Mouse (Mus musculus) limb, embryonic 15.5 days (tissue): ENCODE data around the gene Rrp15. TPM values are rescaled to one million over a fixed set of nuclear protein-coding genes. Genes with fewer than 3 reads are reported as not detected.

Source experiments
- ATAC-seq: fragments of 200-750 bp; cut with Nextera tagmentation; 2 replicates; pipeline ENCODE4 v1.8.0; 2017; ENCODE audit warnings: low read depth, moderate TSS enrichment; ENCODE audit not compliant: insufficient number of reproducible peaks, low FRiP score, low TSS enrichment
- H3K27ac ChIP-seq: fragments of 300-500 bp; sonication (generic); 2 replicates; pipeline ENCODE4 v1.5.1; 2015; ENCODE audit warnings: moderate library complexity, mild to moderate bottlenecking, inconsistent platforms
- H3K27me3 ChIP-seq: fragments of 300-500 bp; sonication (generic); 2 replicates; pipeline ENCODE4 v1.6.1; 2015; ENCODE audit warnings: inconsistent platforms
- H3K36me3 ChIP-seq: fragments of 300-500 bp; sonication (generic); 2 replicates; pipeline ENCODE4 v1.6.1; 2015; ENCODE audit warnings: inconsistent platforms
- H3K4me1 ChIP-seq: fragments of 300-500 bp; sonication (generic); 2 replicates; pipeline ENCODE4 v1.6.1; 2015; ENCODE audit warnings: inconsistent platforms
- H3K4me2 ChIP-seq: fragments of 300-500 bp; sonication (generic); 2 replicates; pipeline ENCODE4 v1.6.1; 2015; ENCODE audit warnings: mild to moderate bottlenecking, inconsistent platforms
- H3K4me3 ChIP-seq: fragments of 300-500 bp; sonication (generic); 2 replicates; pipeline ENCODE4 v1.5.1; 2015; ENCODE audit warnings: mild to moderate bottlenecking, inconsistent platforms
- H3K9ac ChIP-seq: fragments of 300-500 bp; sonication (generic); 2 replicates; pipeline ENCODE4 v1.6.1; 2015; ENCODE audit warnings: inconsistent platforms
- H3K9me3 ChIP-seq: fragments of 300-500 bp; sonication (generic); 2 replicates; pipeline ENCODE4 v1.6.1; 2016; ENCODE audit warnings: inconsistent platforms
- WGBS: fragments of 180-500 bp; shearing (Covaris S2); methylation state at CpG from one replicate; pipeline ENCODE4 v1.1.7; 2015; 5-methylcytosine and 5-hydroxymethylcytosine counted together
- polyA plus RNA-seq: library from polyadenylated mRNA; unstranded; fragments of >200 nt; fragmentation: Nextera tagmentation; extraction: Ambion mirVana; gene quantifications from 2 replicates; pipeline ENCODE4 v1.2.1, GENCODE M21; 2015

The Rrp15 gene
- polyA plus RNA-seq, 1 experiment from 2014 or later: 61.3 TPM

DNA sequence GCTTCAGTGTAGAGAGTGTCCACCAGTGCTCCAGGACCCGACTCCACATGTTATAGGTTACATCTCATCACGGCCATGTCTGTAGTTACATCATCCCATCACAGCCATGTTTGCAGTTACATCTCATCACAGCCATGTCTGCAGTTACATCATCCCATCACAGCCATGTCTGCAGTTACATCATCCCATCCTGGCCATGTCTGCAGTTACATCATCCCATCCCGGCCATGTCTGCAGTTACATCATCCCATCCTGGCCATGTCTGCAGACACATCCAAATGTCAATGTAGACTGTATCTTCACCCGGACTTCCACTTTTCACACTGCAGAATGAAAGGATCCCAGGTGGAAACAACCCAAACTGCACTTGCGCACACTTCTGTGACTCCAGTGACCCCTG, 13.6 kb downstream of the Rrp15 start:
- Histone ChIP-seq H3K4me1 (no peaks in the 10 kb centered on the region), H3K9ac (no peak overlapping the region), H3K27ac (no peak overlapping the region), H3K4me3 (no peak overlapping the region), H3K36me3 (peaks cover 52% of the 10 kb centered on the region), H3K4me2 (no peak overlapping the region), H3K27me3 (no peaks in the 10 kb centered on the region), H3K9me3 (no peaks in the 10 kb centered on the region)
- WGBS: 92% methylated on average over 5 of the region's 5 CpGs
- no peak for ATAC-seq

DNA sequence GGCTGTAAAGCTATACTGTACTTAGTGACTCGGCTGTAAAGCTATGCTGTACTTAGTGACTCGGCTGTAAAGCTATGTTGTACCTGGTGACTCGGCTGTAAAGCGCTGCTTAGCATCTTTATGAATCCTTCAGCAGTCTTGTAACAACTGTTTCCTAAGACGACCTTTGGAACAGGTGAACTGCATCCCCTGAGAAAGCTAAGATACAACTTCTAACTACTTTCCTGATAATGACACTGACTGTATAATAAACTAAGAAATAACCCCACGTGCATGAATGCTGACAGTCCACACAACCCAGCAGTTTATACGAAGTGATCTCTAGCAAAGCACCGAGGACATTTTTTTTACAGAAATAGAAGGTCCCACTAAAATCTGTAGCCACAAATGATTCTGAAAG, 16.1 kb downstream of the Rrp15 start:
- H3K4me2 ChIP-seq: no peak overlapping the region
- H3K36me3 ChIP-seq: peaks cover 39% of the 10 kb centered on the region
- no peak overlapping the region for H3K27ac ChIP-seq
- no peaks in the 10 kb centered on the region for H3K4me1 ChIP-seq
- WGBS: 93% methylated on average over 8 of the region's 8 CpGs
- H3K4me3 ChIP-seq: no peak overlapping the region
- H3K27me3 ChIP-seq: no peaks in the 10 kb centered on the region
- no peaks in the 10 kb centered on the region for H3K9me3 ChIP-seq
- H3K9ac ChIP-seq: no peak overlapping the region
- no peak for ATAC-seq

DNA sequence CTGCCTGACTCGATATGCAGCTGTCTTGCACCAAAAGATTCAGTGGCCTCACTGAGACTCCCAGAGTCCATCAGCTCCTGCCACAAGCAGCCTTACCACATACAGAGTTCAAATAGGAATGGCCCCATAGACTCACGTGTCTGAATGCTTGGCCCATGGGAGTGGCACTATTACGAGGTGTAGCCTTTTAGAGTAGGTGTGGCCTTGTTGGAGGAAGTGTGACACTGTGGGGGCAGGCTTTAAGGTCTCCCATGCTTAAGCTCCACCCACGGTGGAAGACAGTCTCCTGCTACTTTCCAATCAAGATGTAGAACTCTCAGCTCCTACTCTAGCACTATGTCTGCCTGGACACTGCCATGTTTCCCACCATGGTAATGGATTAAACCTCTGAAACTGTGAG, 20.4 kb downstream of the Rrp15 start:
- Histone ChIP-seq H3K36me3 (0 out of 2 replicates have a peak, but pooled peaks cover 3% of the 10 kb centered on the region), H3K9ac (no peak overlapping the region), H3K27me3 (no peaks in the 10 kb centered on the region), H3K9me3 (no peaks in the 10 kb centered on the region), H3K4me1 (no peaks in the 10 kb centered on the region), H3K27ac (no peak overlapping the region), H3K4me3 (no peak overlapping the region), H3K4me2 (no peak overlapping the region)
- WGBS: 49% methylated on average over 4 of the region's 4 CpGs
- ATAC-seq: no peak

DNA sequence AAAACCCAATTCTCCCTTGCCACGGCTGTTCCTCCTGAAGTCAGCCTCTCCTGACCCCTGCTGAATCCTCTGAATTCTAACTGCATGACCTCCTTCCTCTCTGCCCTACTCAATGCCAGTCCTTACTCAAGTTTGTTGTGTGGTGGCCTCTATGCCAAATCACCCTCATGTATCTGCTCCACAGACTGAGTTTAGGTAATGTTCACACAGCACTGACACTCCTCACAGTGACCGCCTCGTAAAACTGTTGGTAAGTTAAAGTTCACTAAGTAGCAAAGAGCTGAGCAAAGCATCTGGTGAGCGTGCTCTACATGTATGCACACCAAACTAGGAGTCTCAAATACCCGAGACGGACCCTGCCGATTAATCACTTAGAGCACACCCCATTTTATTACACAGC, 23.0 kb downstream of the Rrp15 start:
- H3K9me3 ChIP-seq: no peaks in the 10 kb centered on the region
- WGBS: 44% methylated on average over 7 of the region's 7 CpGs

DNA sequence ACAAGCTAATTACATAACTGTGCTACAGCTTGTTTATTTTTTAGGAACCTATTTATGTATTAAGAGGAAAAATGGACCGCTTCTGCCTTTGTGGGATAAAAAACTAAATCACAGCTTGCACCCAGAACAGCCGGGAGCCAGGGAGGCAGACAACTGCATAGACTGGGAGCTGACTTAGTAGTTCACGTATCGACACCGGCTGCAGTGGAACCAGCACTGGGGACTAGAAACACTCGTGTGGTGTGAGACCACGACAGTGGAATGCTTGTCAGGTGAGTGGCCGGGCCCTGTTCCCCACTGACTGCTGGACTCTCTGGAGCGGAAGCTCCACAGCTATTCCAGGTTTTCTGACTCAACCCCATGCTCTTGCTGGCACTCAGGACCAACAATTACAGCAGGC, 26.9 kb downstream of the Rrp15 start:
- H3K4me1 ChIP-seq: 0 out of 2 replicates have a peak, but pooled peaks cover 2% of the 10 kb centered on the region
- H3K27me3 ChIP-seq: no peaks in the 10 kb centered on the region
- H3K9me3 ChIP-seq: no peaks in the 10 kb centered on the region
- H3K27ac ChIP-seq: no peak overlapping the region
- no peak overlapping the region for H3K9ac ChIP-seq
- peaks cover 21% of the 10 kb centered on the region for H3K36me3 ChIP-seq
- H3K4me2 ChIP-seq: no peak overlapping the region
- WGBS: 77% methylated on average over 9 of the region's 9 CpGs
- ATAC-seq: no peak
- no peak overlapping the region for H3K4me3 ChIP-seq

More for the DNA sequence above, 23.0 kb downstream of the Rrp15 start:
- H3K36me3 ChIP-seq: peaks cover 5% of the 10 kb centered on the region; the same call in 1 of the 2 replicates
- H3K27ac ChIP-seq: no peak overlapping the region
- H3K4me1 ChIP-seq: 0 out of 2 replicates have a peak, but pooled peaks cover 2% of the 10 kb centered on the region
- no peaks in the 10 kb centered on the region for H3K27me3 ChIP-seq
- H3K9ac ChIP-seq: no peak overlapping the region
- ATAC-seq: no peak
- H3K4me2 ChIP-seq: no peak overlapping the region
- no peak overlapping the region for H3K4me3 ChIP-seq

DNA sequence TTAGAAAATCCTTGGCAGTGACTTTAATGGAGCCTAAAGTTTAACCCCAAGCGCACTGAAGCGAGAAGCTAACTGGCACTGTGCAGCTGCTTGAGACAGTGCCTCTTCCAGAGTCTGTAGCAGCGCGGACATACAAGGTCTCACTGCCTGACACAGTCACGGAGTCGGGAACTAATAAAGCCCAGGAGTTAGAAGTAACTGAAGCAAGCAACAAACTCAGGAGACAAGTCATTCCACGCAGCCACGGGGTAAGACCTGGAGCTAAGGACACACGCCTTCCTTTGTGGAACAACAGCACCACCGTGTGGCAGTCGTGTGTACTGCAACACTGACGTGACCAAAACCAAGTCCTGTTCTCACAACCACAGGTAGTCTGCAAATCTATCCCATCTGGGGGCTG, 27.3 kb downstream of the Rrp15 start:
- Histone ChIP-seq H3K27ac (no peak overlapping the region), H3K4me1 (0 out of 2 replicates have a peak, but pooled peaks cover 2% of the 10 kb centered on the region), H3K9ac (no peak overlapping the region), H3K27me3 (no peaks in the 10 kb centered on the region), H3K9me3 (no peaks in the 10 kb centered on the region), H3K4me2 (no peak overlapping the region), H3K36me3 (peaks cover 25% of the 10 kb centered on the region), H3K4me3 (no peak overlapping the region)
- ATAC-seq: peak; percentile 62
- WGBS: 20% methylated on average over 12 of the region's 12 CpGs

DNA sequence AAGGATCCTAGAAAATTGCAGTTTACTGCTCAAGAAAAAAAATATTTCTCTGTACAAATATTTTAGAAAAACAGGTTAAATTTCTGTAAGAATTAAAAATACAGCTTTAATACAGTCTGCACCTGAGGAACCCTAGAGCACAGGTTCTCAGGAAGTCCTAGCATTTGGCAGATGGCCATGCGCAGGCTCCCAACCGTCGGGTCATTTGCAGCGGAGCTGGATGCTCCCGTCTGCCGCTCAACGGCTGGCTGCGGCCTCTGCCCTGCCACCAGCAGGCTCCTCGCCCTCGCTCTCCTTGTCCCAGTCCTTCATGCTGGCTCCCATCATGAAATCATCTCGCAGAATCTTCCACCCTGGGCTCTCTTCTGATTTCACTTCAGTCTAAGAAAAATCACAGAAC, 28.0 kb downstream of the Rrp15 start:
- no peak for ATAC-seq
- Histone ChIP-seq H3K9ac (no peak overlapping the region), H3K4me1 (0 out of 2 replicates have a peak, but pooled peaks cover 2% of the 10 kb centered on the region), H3K4me3 (no peak overlapping the region), H3K27me3 (no peaks in the 10 kb centered on the region), H3K36me3 (peaks cover 30% of the 10 kb centered on the region), H3K9me3 (no peaks in the 10 kb centered on the region), H3K4me2 (no peak overlapping the region), H3K27ac (no peak overlapping the region)
- 93% methylated on average over 11 of the region's 11 CpGs for WGBS

DNA sequence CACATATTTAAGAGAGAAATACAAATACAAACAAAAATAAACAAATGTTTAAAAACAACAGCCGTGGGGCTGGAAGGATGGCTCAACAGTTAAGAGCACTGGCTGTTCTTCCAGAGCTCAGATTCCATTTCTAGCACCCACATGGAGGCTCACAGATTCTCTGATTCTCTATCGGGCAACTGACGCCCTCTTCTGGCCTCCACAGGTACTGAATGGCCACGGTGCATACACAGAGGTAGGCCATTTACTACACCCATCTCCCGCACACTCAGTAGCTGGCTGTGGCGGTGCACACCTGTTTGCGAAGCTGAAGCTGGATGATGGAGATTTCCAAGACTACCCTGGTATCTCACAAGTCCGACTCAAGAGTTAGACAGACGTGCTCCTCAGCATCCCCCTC, 29.4 kb downstream of the Rrp15 start:
- Histone ChIP-seq H3K4me3 (no peak overlapping the region), H3K4me2 (no peak overlapping the region), H3K27me3 (no peaks in the 10 kb centered on the region), H3K9ac (no peak overlapping the region), H3K9me3 (no peaks in the 10 kb centered on the region), H3K4me1 (0 out of 2 replicates have a peak, but pooled peaks cover 2% of the 10 kb centered on the region), H3K36me3 (peaks cover 30% of the 10 kb centered on the region), H3K27ac (no peak overlapping the region)
- ATAC-seq: no peak
- WGBS: 92% methylated on average over 9 of the region's 9 CpGs

DNA sequence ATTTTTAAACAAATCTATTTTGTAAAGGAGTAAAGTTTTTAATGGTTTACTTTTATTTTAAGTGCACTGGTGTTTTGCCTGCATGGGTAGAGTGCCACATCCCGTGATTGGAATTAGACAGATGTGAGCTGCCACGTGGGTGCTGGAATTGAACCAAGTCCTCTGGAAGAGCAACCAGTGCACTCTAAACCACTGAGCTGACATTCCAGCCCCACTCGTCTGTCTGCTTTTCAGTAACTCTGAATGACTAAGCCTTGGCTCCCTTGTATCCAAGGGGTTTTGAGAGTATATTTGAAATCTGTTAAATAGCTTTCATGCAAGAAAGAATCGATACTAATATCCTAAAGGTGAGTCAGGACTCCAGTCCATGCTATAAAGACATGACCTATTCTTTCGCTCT, 30.3 kb downstream of the Rrp15 start:
- no peak overlapping the region for H3K9ac ChIP-seq
- no peak overlapping the region for H3K27ac ChIP-seq
- H3K27me3 ChIP-seq: no peaks in the 10 kb centered on the region
- H3K4me2 ChIP-seq: no peak overlapping the region
- WGBS: 56% methylated on average over 5 of the region's 5 CpGs
- H3K4me1 ChIP-seq: 0 out of 2 replicates have a peak, but pooled peaks cover 2% of the 10 kb centered on the region
- H3K4me3 ChIP-seq: no peak overlapping the region
- no peaks in the 10 kb centered on the region for H3K9me3 ChIP-seq
- H3K36me3 ChIP-seq: peaks cover 30% of the 10 kb centered on the region
- no peak for ATAC-seq

DNA sequence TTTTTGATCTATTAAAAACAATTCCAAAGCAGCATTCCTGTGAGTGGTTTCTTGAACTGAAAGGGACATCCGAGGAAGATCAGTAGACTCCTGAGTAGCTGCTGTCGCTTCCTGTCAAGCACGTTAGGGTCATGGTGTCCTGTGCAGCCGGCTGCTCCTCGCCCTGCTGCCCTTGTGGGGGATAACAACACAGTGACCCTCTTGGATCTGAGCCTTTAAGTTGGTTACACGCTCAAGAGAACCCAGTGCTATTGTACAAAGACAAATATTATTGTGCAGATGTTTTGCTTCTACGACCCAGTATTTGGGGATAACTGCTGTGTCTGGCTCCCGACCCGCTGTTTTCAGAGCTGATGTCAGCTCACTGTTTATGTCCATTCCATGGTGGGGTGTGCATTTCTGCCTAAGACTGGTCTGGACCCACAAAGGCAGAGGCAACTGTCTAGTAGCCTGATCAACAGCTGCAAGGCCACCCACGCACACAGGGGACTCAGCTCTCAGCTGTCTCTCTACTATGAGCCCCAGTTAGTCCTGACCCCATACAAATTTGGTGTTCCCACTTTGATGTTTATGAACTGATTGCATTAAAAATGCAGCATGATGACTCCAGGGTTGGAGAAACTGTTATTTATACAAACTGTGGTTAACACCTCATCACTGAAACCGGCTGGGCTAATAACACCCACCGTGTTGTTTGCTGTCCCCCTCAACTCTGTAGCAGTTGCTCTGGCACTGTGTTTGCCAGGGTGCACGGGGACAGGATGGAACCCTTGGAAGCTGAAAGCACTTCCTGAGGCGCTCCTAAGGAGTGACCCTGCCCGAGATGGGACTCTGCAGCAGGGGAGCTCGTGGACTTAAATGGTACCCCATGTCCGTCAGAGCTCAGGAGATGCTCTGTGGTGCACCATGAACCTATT, 33.9 kb downstream of the Rrp15 start:
- 0 out of 2 replicates have a peak, but pooled peaks have one; percentile 61 for ATAC-seq
- Histone ChIP-seq H3K27ac (no peak overlapping the region), H3K9me3 (no peaks in the 10 kb centered on the region), H3K4me2 (no peak overlapping the region), H3K27me3 (no peaks in the 10 kb centered on the region), H3K9ac (no peak overlapping the region), H3K4me1 (no peaks in the 10 kb centered on the region), H3K36me3 (peaks cover 20% of the 10 kb centered on the region; the same call in 1 of the 2 replicates), H3K4me3 (no peak overlapping the region)
- 78% methylated on average over 17 of the region's 17 CpGs for WGBS

DNA sequence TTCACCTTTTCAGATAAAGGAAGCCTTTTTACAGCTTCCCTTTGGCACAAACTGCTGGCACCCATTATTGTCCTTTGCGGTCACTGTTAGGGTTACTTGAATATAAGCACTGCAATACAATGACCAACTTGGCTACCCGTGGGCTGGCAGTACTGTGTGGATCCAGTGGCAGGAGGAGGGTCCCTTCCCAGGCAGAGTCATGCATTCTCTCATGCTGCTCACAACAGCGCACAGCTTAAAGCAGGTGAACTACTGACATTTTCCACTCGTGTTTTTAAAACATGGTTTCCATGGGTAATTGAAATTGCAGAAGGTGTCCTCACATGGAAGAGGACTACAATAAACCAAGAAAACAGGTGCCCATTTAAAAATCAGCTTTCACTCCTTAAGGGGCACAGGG, 34.9 kb downstream of the Rrp15 start:
- ATAC-seq: no peak
- no peaks in the 10 kb centered on the region for H3K4me1 ChIP-seq
- WGBS: 70% methylated on average over 4 of the region's 4 CpGs

DNA sequence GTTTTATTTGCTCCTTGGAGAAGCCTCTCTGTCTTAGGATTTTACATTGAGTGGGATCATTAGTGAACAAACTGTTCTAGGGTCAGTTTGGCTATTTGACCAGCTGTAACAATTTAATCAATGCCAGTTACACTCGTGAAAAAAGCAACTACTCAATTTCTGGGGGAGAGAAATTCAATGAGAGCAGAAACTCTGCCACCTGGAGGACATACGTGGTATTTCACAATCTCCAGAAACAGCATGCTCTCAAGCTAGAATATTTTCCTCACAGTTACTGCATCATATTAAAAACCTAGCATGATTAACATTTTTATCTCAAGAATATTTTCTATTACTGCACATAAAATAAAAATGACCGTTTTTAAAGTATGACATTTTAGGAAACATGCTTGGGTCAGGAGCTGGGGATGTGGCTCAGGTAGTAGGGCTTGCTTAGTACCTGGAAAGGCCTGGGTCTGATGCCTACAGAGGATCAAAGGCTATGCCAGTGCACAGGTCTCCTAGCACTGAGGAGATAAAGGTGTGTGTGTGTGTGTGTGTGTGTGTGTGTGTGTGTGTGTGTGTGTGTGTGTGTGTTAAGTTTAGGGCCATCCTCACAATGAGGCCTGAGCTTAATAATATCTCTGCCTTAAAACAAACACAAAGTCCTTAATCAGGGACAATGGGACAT, 36.2 kb downstream of the Rrp15 start:
- Histone ChIP-seq H3K4me1 (no peaks in the 10 kb centered on the region), H3K36me3 (peaks cover 9% of the 10 kb centered on the region; the same call in 1 of the 2 replicates), H3K9me3 (no peaks in the 10 kb centered on the region), H3K27me3 (no peaks in the 10 kb centered on the region), H3K9ac (no peak overlapping the region), H3K4me3 (no peak overlapping the region), H3K27ac (no peak overlapping the region), H3K4me2 (no peak overlapping the region)
- ATAC-seq: no peak
- WGBS: under 1% methylated on average over 3 of the region's 3 CpGs

More for the DNA sequence above, 34.9 kb downstream of the Rrp15 start:
- Histone ChIP-seq H3K9me3 (no peaks in the 10 kb centered on the region), H3K4me2 (no peak overlapping the region), H3K27me3 (no peaks in the 10 kb centered on the region), H3K9ac (no peak overlapping the region), H3K36me3 (peaks cover 13% of the 10 kb centered on the region; the same call in 1 of the 2 replicates), H3K27ac (no peak overlapping the region), H3K4me3 (no peak overlapping the region)
